11 mouse cellular contexts compared by ENCODE assay signal in the genomic region with DNA sequence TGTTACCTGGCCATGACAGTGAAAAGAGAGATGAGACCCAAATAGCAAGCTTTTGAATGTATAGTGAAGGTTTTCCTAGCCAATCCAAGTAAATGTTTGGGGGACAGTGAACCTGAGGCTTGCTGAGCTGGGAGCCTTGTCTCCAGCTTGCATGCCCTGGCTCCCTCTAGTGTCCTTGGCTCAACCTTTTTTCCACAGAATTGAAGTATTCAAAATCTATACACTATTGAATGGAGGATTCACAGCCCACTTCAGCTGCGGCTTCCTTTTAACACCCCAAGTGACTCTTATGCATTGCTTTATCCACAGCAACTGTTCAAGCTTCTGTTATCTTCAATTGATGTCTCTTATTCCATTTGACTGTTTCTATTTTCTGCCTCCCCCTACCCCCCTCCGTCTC. TPM values are rescaled to one million over a fixed set of nuclear protein-coding genes. Genes with fewer than 3 reads are reported as not detected.
DNase-seq lines count a peak whose midpoint lies in the region; ATAC-seq and TF ChIP-seq lines count a peak whose summit lies in the region.
"Had no signal": no experiment of that assay in that cellular context is flagged by ENCODE, and none has a peak within 500 bp of the region (broad histone marks: within the 10 kb centered on the region; RNA-seq: fewer than 3 reads in every experiment).

No protein-coding gene starts in this region.

- ATAC-seq in intestine, postnatal 0 days = no peak
- no peak for ATAC-seq in intestine, embryonic 15.5 days
- ATAC-seq in liver, embryonic 14.5 days (ENCODE audit: insufficient read depth) = no peak
- ATAC-seq: intestine, embryonic 16.5 days had no signal

- no peaks in the 10 kb centered on the region for H3K4me1 ChIP-seq in cerebellum, adult 2 months (ENCODE audit: control insufficient read depth, insufficient read depth, low read length)
- H3K4me1 ChIP-seq in intestine, postnatal 0 days (replicated peaks; ENCODE audit: control insufficient read depth, insufficient read depth, low read length) = no peaks in the 10 kb centered on the region
- 0 out of 2 replicates have a peak, but pooled peaks cover 2% of the 10 kb centered on the region for H3K4me1 ChIP-seq in intestine, embryonic 15.5 days (replicated peaks)
- H3K4me1 ChIP-seq in liver, embryonic 14.5 days (replicated peaks; ENCODE audit: control insufficient read depth in 2 of 2, insufficient read depth in 2 of 2, low read length in 1 of 2) = peaks cover 24 to 37% of the 10 kb centered on the region in 2 experiments

- TF ChIP-seq POLR2A in cerebellum, adult 2 months (IDR thresholded peaks at IDR 0.05; ENCODE audit: borderline replicate concordance, insufficient read depth, low read length) = no peak

- H3K27me3 ChIP-seq in cerebellum, adult 2 months (ENCODE audit: control insufficient read depth, insufficient read depth, low read length) = no peaks in the 10 kb centered on the region
- H3K27me3 ChIP-seq in intestine, postnatal 0 days (replicated peaks; ENCODE audit: control insufficient read depth, insufficient read depth, low read length) = no peaks in the 10 kb centered on the region
- no peaks in the 10 kb centered on the region for H3K27me3 ChIP-seq in intestine, embryonic 15.5 days (replicated peaks)
- H3K27me3 ChIP-seq in liver, embryonic 14.5 days (ENCODE audit: control insufficient read depth, insufficient read depth, low read length) = no peaks in the 10 kb centered on the region
- H3K27me3 ChIP-seq: embryonic facial prominence, embryonic 15.5 days had no signal

- no peak overlapping the region for H3K4me2 ChIP-seq in intestine, postnatal 0 days (replicated peaks; ENCODE audit: low read depth)
- no peak overlapping the region for H3K4me2 ChIP-seq in intestine, embryonic 15.5 days (replicated peaks)
- no peak overlapping the region for H3K4me2 ChIP-seq in liver, embryonic 14.5 days (ENCODE audit: low read depth)
- H3K4me2 ChIP-seq: embryonic facial prominence, embryonic 15.5 days had no signal

- WGBS in cerebellum, adult 2 months = 89% methylated on average over 2 of the region's 2 CpGs
- 95% methylated on average over 2 of the region's 2 CpGs for WGBS in intestine, postnatal 0 days
- WGBS in intestine, embryonic 15.5 days = 91% methylated on average over 2 of the region's 2 CpGs
- 82% methylated on average over 2 of the region's 2 CpGs for WGBS in liver, embryonic 14.5 days (ENCODE audit: insufficient replicate concordance)

- peak; percentile 21; the same call in 1 of the 2 replicates for TF ChIP-seq CTCF in cerebellum, adult 2 months (IDR thresholded peaks at IDR 0.05; ENCODE audit: borderline replicate concordance, insufficient read depth, low read depth, low read length)
- TF ChIP-seq CTCF in intestine, postnatal 0 days (IDR thresholded peaks at IDR 0.05; ENCODE audit: low read depth) = peak; percentile 61
- TF ChIP-seq CTCF in liver, embryonic 14.5 days (IDR thresholded peaks at IDR 0.05; ENCODE audit: low read depth) = peak; percentile 72

- no peaks in the 10 kb centered on the region for H3K9me3 ChIP-seq in intestine, postnatal 0 days (ENCODE audit: control insufficient read depth)
- H3K9me3 ChIP-seq in intestine, embryonic 15.5 days = no peaks in the 10 kb centered on the region
- no peaks in the 10 kb centered on the region for H3K9me3 ChIP-seq in liver, embryonic 14.5 days (ENCODE audit: control insufficient read depth, low read length)
- H3K9me3 ChIP-seq: embryonic facial prominence, embryonic 15.5 days had no signal

- no peak overlapping the region for H3K9ac ChIP-seq in intestine, postnatal 0 days (ENCODE audit: low read depth, low read length)
- H3K9ac ChIP-seq in intestine, embryonic 15.5 days = no peak overlapping the region
- H3K9ac ChIP-seq in liver, embryonic 14.5 days (replicated peaks) = no peak overlapping the region
- H3K9ac ChIP-seq: embryonic facial prominence, embryonic 15.5 days had no signal

- DNase-seq in cerebellum, adult 2 months = no peak
- DNase-seq in cerebellum, postnatal 36 days = no peak
- peak; percentile 37 for DNase-seq in 3T3-L1 (ENCODE audit: low read depth, low spot score)
- no peak for DNase-seq in liver, embryonic 14.5 days (ENCODE audit: low read depth in 3 of 3, low spot score in 3 of 3)
- no peak for DNase-seq in ovary, postnatal 36 days (ENCODE audit: low spot score)
- DNase-seq in urinary bladder, adult 18-20 months (ENCODE audit: low spot score in 2 of 2) = no peak
- DNase-seq: cerebellum, adult 11 months had no signal

- no peaks in the 10 kb centered on the region for H3K36me3 ChIP-seq in intestine, postnatal 0 days (ENCODE audit: control insufficient read depth, insufficient read depth)
- H3K36me3 ChIP-seq in intestine, embryonic 15.5 days = no peaks in the 10 kb centered on the region
- no peaks in the 10 kb centered on the region for H3K36me3 ChIP-seq in liver, embryonic 14.5 days (replicated peaks; ENCODE audit: control insufficient read depth, insufficient read depth, low read depth)
- H3K36me3 ChIP-seq: embryonic facial prominence, embryonic 15.5 days had no signal

- no peak for TF ChIP-seq EP300 in liver, embryonic 14.5 days (IDR thresholded peaks at IDR 0.05; ENCODE audit: low read depth)

- no peak overlapping the region for H3K4me3 ChIP-seq in cerebellum, adult 2 months (replicated peaks; ENCODE audit: insufficient read depth, low read depth, low read length)
- no peak overlapping the region for H3K4me3 ChIP-seq in intestine, postnatal 0 days (ENCODE audit: low read depth, low read length)
- H3K4me3 ChIP-seq in intestine, embryonic 15.5 days (replicated peaks) = no peak overlapping the region
- H3K4me3 ChIP-seq in liver, embryonic 14.5 days (ENCODE audit: insufficient read depth in 1 of 2, low read depth in 2 of 2, low read length in 2 of 2) = no peak overlapping the region
- H3K4me3 ChIP-seq: embryonic facial prominence, embryonic 15.5 days had no signal

- H3K27ac ChIP-seq in cerebellum, adult 2 months (ENCODE audit: insufficient read depth, low read length) = no peak overlapping the region
- H3K27ac ChIP-seq in intestine, postnatal 0 days (ENCODE audit: low read depth, low read length) = no peak overlapping the region
- no peak overlapping the region for H3K27ac ChIP-seq in intestine, embryonic 15.5 days
- H3K27ac ChIP-seq in liver, embryonic 14.5 days = peak overlapping the region; percentile 7
- H3K27ac ChIP-seq: embryonic facial prominence, embryonic 15.5 days had no signal

RNA-seq across cellular contexts. Expression of gene Mns1, which starts 26.1 kb away (rescaled TPM):
- 1.4 and 2.2 TPM in 2 replicates for polyA plus RNA-seq in cerebellum, adult 2 months (2012; rRNA removed)
- polyA plus RNA-seq in intestine, postnatal 0 days (2015; fragmentation: Nextera tagmentation; extraction: Ambion mirVana) = 4.0 and 4.2 TPM in 2 replicates
- polyA plus RNA-seq in intestine, embryonic 15.5 days (2015; fragmentation: Nextera tagmentation; extraction: Ambion mirVana) = 16.9 and 17.4 TPM in 2 replicates
- 13.5 and 70.9 TPM in 2 replicates for polyA plus RNA-seq in liver, embryonic 14.5 days (2012; rRNA removed)
- polyA plus RNA-seq in liver, embryonic 14.5 days (2014; fragmentation: Nextera tagmentation; extraction: Ambion mirVana) = 99.8 and 102 TPM in 2 replicates

Comparison
In these comparisons a context has a peak if more than half of its experiments do, and no peak if none do; other contexts are left out.
1. CTCF ChIP-seq: peak in every context shown above with its lines; median percentile 72 in liver, embryonic 14.5 days; 61 in intestine, postnatal 0 days; 21 in cerebellum, adult 2 months.